Mouse (Mus musculus): ENCODE measurements at regions not wholly inside any gene's neighbourhood (a gene's known extent, or its start where the extent isn't known, plus 50 kb on each side); places are given as distances from the start of the nearest gene placed in this dataset.

- no peaks in the 10 kb centered on the region for H3K4me1 ChIP-seq
- no peaks in the 10 kb centered on the region for H3K27me3 ChIP-seq
- no peaks in the 10 kb centered on the region for H3K9me3 ChIP-seq (replicated peaks)
- H3K36me3 ChIP-seq: no peaks in the 10 kb centered on the region
- ATAC-seq (replicated peaks; ENCODE audit: low FRiP score): no peak
- H3K9ac ChIP-seq: no peak overlapping the region
- H3K27ac ChIP-seq: no peak overlapping the region
- H3K4me3 ChIP-seq (replicated peaks): no peak overlapping the region
- H3K4me2 ChIP-seq: no peak overlapping the region
- 90% methylated on average over 1 of the region's 1 CpGs for WGBS
These were observed 590.0 kb downstream of the Iqcm start for GRCm38 (mm10) chr8:76038526-76038925.

- WGBS: 74% methylated on average over 4 of the region's 4 CpGs
- no peak overlapping the region for H3K4me2 ChIP-seq
- H3K4me1 ChIP-seq: no peaks in the 10 kb centered on the region
- no peaks in the 10 kb centered on the region for H3K27me3 ChIP-seq
- no peak for ATAC-seq (replicated peaks; ENCODE audit: low FRiP score)
- no peak overlapping the region for H3K4me3 ChIP-seq (replicated peaks)
- H3K9me3 ChIP-seq (replicated peaks): no peaks in the 10 kb centered on the region
- H3K27ac ChIP-seq: no peak overlapping the region
- no peak overlapping the region for H3K9ac ChIP-seq
- H3K36me3 ChIP-seq: no peaks in the 10 kb centered on the region
These were observed 603.5 kb downstream of the Iqcm start for GRCm38 (mm10) chr8:76052003-76052402.

GRCm38 (mm10) chr8:76067721-76068120, 619.2 kb downstream of the Iqcm start:
- ATAC-seq (replicated peaks; ENCODE audit: low FRiP score): no peak
- H3K9me3 ChIP-seq (replicated peaks): no peaks in the 10 kb centered on the region
- no peaks in the 10 kb centered on the region for H3K4me1 ChIP-seq
- H3K27me3 ChIP-seq: no peaks in the 10 kb centered on the region
- WGBS: 8% methylated on average over 2 of the region's 2 CpGs
- no peak overlapping the region for H3K4me3 ChIP-seq (replicated peaks)
- no peak overlapping the region for H3K4me2 ChIP-seq
- no peak overlapping the region for H3K27ac ChIP-seq
- H3K36me3 ChIP-seq: no peaks in the 10 kb centered on the region
- H3K9ac ChIP-seq: no peak overlapping the region

- Histone ChIP-seq H3K4me1 (no peaks in the 10 kb centered on the region), H3K27ac (no peak overlapping the region), H3K9me3 (replicated peaks) (no peaks in the 10 kb centered on the region), H3K36me3 (no peaks in the 10 kb centered on the region), H3K9ac (no peak overlapping the region), H3K4me2 (no peak overlapping the region), H3K27me3 (no peaks in the 10 kb centered on the region), H3K4me3 (replicated peaks) (no peak overlapping the region)
- ATAC-seq (replicated peaks; ENCODE audit: low FRiP score): no peak
- WGBS: 68% methylated on average over 3 of the region's 3 CpGs
These were observed 624.3 kb downstream of the Iqcm start for GRCm38 (mm10) chr8:76072671-76073351.

GRCm38 (mm10) chr8:76120587-76121145, 672.2 kb downstream of the Iqcm start:
- H3K4me2 ChIP-seq: no peak overlapping the region
- H3K9ac ChIP-seq: no peak overlapping the region
- ATAC-seq (replicated peaks; ENCODE audit: low FRiP score): no peak
- H3K9me3 ChIP-seq (replicated peaks): no peaks in the 10 kb centered on the region
- 83% methylated on average over 4 of the region's 4 CpGs for WGBS
- no peak overlapping the region for H3K27ac ChIP-seq
- H3K4me1 ChIP-seq: no peaks in the 10 kb centered on the region
- H3K36me3 ChIP-seq: no peaks in the 10 kb centered on the region
- no peaks in the 10 kb centered on the region for H3K27me3 ChIP-seq
- H3K4me3 ChIP-seq (replicated peaks): no peak overlapping the region

- no peaks in the 10 kb centered on the region for H3K9me3 ChIP-seq (replicated peaks)
- H3K27ac ChIP-seq: no peak overlapping the region
- no peak overlapping the region for H3K4me2 ChIP-seq
- no peaks in the 10 kb centered on the region for H3K36me3 ChIP-seq
- H3K4me1 ChIP-seq: no peaks in the 10 kb centered on the region
- H3K4me3 ChIP-seq (replicated peaks): no peak overlapping the region
- WGBS: 43% methylated on average over 2 of the region's 2 CpGs
- no peak for ATAC-seq (replicated peaks; ENCODE audit: low FRiP score)
- no peak overlapping the region for H3K9ac ChIP-seq
- H3K27me3 ChIP-seq: no peaks in the 10 kb centered on the region
These were observed 679.0 kb downstream of the Iqcm start for GRCm38 (mm10) chr8:76127486-76127885.

- WGBS: 77% methylated on average over 4 of the region's 4 CpGs
- Histone ChIP-seq H3K36me3 (no peaks in the 10 kb centered on the region), H3K9me3 (replicated peaks) (no peaks in the 10 kb centered on the region), H3K4me3 (replicated peaks) (no peak overlapping the region), H3K4me1 (no peaks in the 10 kb centered on the region), H3K27me3 (no peaks in the 10 kb centered on the region), H3K4me2 (no peak overlapping the region), H3K27ac (no peak overlapping the region), H3K9ac (no peak overlapping the region)
- no peak for ATAC-seq (replicated peaks; ENCODE audit: low FRiP score)
These were observed 688.7 kb downstream of the Iqcm start for GRCm38 (mm10) chr8:76137219-76137618.

GRCm38 (mm10) chr8:76148681-76149080, 700.2 kb downstream of the Iqcm start:
- H3K36me3 ChIP-seq: no peaks in the 10 kb centered on the region
- no peaks in the 10 kb centered on the region for H3K27me3 ChIP-seq
- no peaks in the 10 kb centered on the region for H3K9me3 ChIP-seq (replicated peaks)
- H3K4me1 ChIP-seq: no peaks in the 10 kb centered on the region
- H3K9ac ChIP-seq: no peak overlapping the region
- no peak overlapping the region for H3K4me2 ChIP-seq
- no peak overlapping the region for H3K27ac ChIP-seq
- no peak overlapping the region for H3K4me3 ChIP-seq (replicated peaks)
- 34% methylated on average over 4 of the region's 4 CpGs for WGBS
- ATAC-seq (replicated peaks; ENCODE audit: low FRiP score): peak; percentile 75

GRCm38 (mm10) chr8:76182520-76182919, 716.7 kb upstream of the Nr3c2 start:
- ATAC-seq (replicated peaks; ENCODE audit: low FRiP score): no peak
- Histone ChIP-seq H3K27ac (no peak overlapping the region), H3K4me1 (no peaks in the 10 kb centered on the region), H3K4me2 (no peak overlapping the region), H3K9me3 (replicated peaks) (no peaks in the 10 kb centered on the region), H3K27me3 (no peaks in the 10 kb centered on the region), H3K36me3 (no peaks in the 10 kb centered on the region), H3K9ac (no peak overlapping the region), H3K4me3 (replicated peaks) (no peak overlapping the region)
- WGBS: 85% methylated on average over 3 of the region's 3 CpGs

- no peak for ATAC-seq (replicated peaks; ENCODE audit: low FRiP score)
- no peak overlapping the region for H3K4me3 ChIP-seq (replicated peaks)
These were observed 715.4 kb upstream of the Nr3c2 start for GRCm38 (mm10) chr8:76183836-76184235.

GRCm38 (mm10) chr8:76187293-76187692, 711.9 kb upstream of the Nr3c2 start:
- WGBS: 81% methylated on average over 5 of the region's 5 CpGs
- no peaks in the 10 kb centered on the region for H3K27me3 ChIP-seq
- ATAC-seq (replicated peaks; ENCODE audit: low FRiP score): no peak
- no peak overlapping the region for H3K4me2 ChIP-seq
- no peaks in the 10 kb centered on the region for H3K4me1 ChIP-seq
- H3K27ac ChIP-seq: no peak overlapping the region
- no peaks in the 10 kb centered on the region for H3K9me3 ChIP-seq (replicated peaks)
- no peaks in the 10 kb centered on the region for H3K36me3 ChIP-seq
- H3K4me3 ChIP-seq (replicated peaks): no peak overlapping the region
- no peak overlapping the region for H3K9ac ChIP-seq

More at GRCm38 (mm10) chr8:76183836-76184235, 715.4 kb upstream of the Nr3c2 start:
- no peak overlapping the region for H3K4me2 ChIP-seq
- no peaks in the 10 kb centered on the region for H3K36me3 ChIP-seq
- no peaks in the 10 kb centered on the region for H3K4me1 ChIP-seq
- H3K27me3 ChIP-seq: no peaks in the 10 kb centered on the region
- H3K9me3 ChIP-seq (replicated peaks): no peaks in the 10 kb centered on the region
- H3K27ac ChIP-seq: no peak overlapping the region
- H3K9ac ChIP-seq: no peak overlapping the region

- Histone ChIP-seq H3K9me3 (replicated peaks) (no peaks in the 10 kb centered on the region), H3K27me3 (no peaks in the 10 kb centered on the region), H3K4me2 (no peak overlapping the region), H3K4me3 (replicated peaks) (no peak overlapping the region), H3K36me3 (no peaks in the 10 kb centered on the region), H3K27ac (no peak overlapping the region), H3K9ac (no peak overlapping the region), H3K4me1 (no peaks in the 10 kb centered on the region)
- WGBS: 83% methylated on average over 4 of the region's 4 CpGs
- ATAC-seq (replicated peaks; ENCODE audit: low FRiP score): no peak
These were observed 687.4 kb upstream of the Nr3c2 start for GRCm38 (mm10) chr8:76211891-76212290.
